Mouse (Mus musculus): ENCODE results near the gene Farp1. TPM values are rescaled to one million over a fixed set of nuclear protein-coding genes. Genes with fewer than 3 reads are reported as not detected.

Farp1 gene
- polyA plus RNA-seq, 1 experiment = 29.2 TPM

DNA sequence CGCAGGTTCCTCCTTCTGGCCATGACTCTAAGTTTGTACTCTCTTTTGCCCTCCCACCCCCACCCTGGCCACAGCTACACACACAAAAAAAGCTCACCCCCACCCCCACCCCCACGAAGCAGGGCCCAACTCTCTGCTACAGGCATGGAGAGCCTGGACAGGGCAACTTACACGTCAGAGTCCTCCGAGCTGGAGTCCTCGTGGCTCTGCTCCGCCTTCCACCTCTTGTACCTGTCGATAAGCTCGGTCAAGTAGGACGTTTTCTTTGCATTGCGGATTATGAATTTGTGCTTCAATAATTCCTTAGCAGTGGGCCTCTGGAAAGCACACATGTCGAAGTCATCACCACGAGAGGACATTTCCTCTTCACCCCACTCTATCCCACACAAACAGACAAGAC is 259.5 kb downstream of the Farp1 start:
- Histone ChIP-seq H3K9me3 (replicated peaks; ENCODE audit: control insufficient read depth, insufficient read depth, low read length, poor library complexity, severe bottlenecking) (peaks cover 16% of the 10 kb centered on the region), H3K36me3 (ENCODE audit: control insufficient read depth, insufficient read depth, low read length, poor library complexity, severe bottlenecking) (peaks cover 25% of the 10 kb centered on the region), H3K27ac (ENCODE audit: insufficient read depth, low read length) (no peak overlapping the region), H3K4me3 (ENCODE audit: low read depth, low read length) (no peak overlapping the region), H3K9ac (ENCODE audit: low read depth, poor library complexity, severe bottlenecking) (no peak overlapping the region), H3K4me1 (ENCODE audit: control insufficient read depth, insufficient read depth, low read length) (no peaks in the 10 kb centered on the region), H3K27me3 (ENCODE audit: control insufficient read depth, insufficient read depth, low read length, poor library complexity, severe bottlenecking) (no peaks in the 10 kb centered on the region)
- TF ChIP-seq EP300 (IDR thresholded peaks at IDR 0.05; ENCODE audit: insufficient read depth, low read depth, low read length) = no peak
- TF ChIP-seq POLR2A (IDR thresholded peaks at IDR 0.05; ENCODE audit: insufficient read depth, low read length) = no peak
- no peak for TF ChIP-seq CTCF (IDR thresholded peaks at IDR 0.05; ENCODE audit: low read depth, low read length)

DNA sequence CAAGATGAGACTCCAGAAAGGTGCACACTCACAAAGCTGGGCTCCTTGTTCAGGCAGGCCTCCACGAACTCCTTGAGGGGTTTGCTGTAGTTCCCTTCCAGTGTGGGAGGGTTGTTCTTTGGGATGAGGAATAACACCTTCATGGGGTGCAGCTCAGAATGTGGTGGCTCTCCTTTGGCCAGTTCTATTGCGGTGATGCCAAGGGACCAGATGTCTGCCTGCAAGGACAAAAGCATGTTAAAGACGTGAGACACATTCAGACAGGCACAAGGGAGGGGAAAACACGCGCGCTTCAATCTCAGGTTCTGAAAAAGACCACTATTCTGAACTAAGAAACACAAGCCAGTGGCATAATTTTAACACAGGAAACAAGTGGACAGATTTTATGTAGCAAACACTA is 262.1 kb downstream of the Farp1 start:
- Histone ChIP-seq H3K4me3 (ENCODE audit: low read depth, low read length) (no peak overlapping the region), H3K4me1 (ENCODE audit: control insufficient read depth, insufficient read depth, low read length) (no peaks in the 10 kb centered on the region), H3K9me3 (replicated peaks; ENCODE audit: control insufficient read depth, insufficient read depth, low read length, poor library complexity, severe bottlenecking) (no peaks in the 10 kb centered on the region), H3K36me3 (ENCODE audit: control insufficient read depth, insufficient read depth, low read length, poor library complexity, severe bottlenecking) (peaks cover 6% of the 10 kb centered on the region), H3K27ac (ENCODE audit: insufficient read depth, low read length) (no peak overlapping the region), H3K27me3 (ENCODE audit: control insufficient read depth, insufficient read depth, low read length, poor library complexity, severe bottlenecking) (no peaks in the 10 kb centered on the region), H3K9ac (ENCODE audit: low read depth, poor library complexity, severe bottlenecking) (no peak overlapping the region)
- TF ChIP-seq EP300 (IDR thresholded peaks at IDR 0.05; ENCODE audit: insufficient read depth, low read depth, low read length) (no peak), POLR2A (IDR thresholded peaks at IDR 0.05; ENCODE audit: insufficient read depth, low read length) (no peak), CTCF (IDR thresholded peaks at IDR 0.05; ENCODE audit: low read depth, low read length) (no peak)

DNA sequence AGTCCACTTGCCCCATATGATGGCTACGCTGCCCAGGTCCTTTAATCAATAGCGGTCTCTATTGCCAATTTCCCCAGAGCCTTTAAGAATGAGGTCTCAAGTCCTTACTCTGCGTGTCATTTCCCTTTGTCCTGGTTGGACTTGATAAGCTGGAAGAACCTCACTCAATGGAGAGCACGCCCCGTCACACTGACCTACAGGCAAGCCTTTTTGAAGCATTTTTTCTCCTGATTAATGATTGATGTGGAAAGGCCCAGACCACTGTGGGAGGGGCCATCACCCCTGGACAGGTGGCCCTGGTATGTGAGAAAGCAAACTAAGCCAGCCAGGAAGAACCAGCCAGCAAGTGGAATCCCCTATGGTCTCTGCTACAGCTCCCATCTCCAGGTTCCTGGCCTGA is 263.5 kb downstream of the Farp1 start:
- Histone ChIP-seq H3K9ac (ENCODE audit: low read depth, poor library complexity, severe bottlenecking) (no peak overlapping the region), H3K36me3 (ENCODE audit: control insufficient read depth, insufficient read depth, low read length, poor library complexity, severe bottlenecking) (peaks cover 5% of the 10 kb centered on the region), H3K9me3 (replicated peaks; ENCODE audit: control insufficient read depth, insufficient read depth, low read length, poor library complexity, severe bottlenecking) (no peaks in the 10 kb centered on the region), H3K27ac (ENCODE audit: insufficient read depth, low read length) (no peak overlapping the region), H3K4me1 (ENCODE audit: control insufficient read depth, insufficient read depth, low read length) (no peaks in the 10 kb centered on the region), H3K4me3 (ENCODE audit: low read depth, low read length) (no peak overlapping the region), H3K27me3 (ENCODE audit: control insufficient read depth, insufficient read depth, low read length, poor library complexity, severe bottlenecking) (no peaks in the 10 kb centered on the region)
- TF ChIP-seq CTCF (IDR thresholded peaks at IDR 0.05; ENCODE audit: low read depth, low read length) (no peak), POLR2A (IDR thresholded peaks at IDR 0.05; ENCODE audit: insufficient read depth, low read length) (no peak), EP300 (IDR thresholded peaks at IDR 0.05; ENCODE audit: insufficient read depth, low read depth, low read length) (no peak)

DNA sequence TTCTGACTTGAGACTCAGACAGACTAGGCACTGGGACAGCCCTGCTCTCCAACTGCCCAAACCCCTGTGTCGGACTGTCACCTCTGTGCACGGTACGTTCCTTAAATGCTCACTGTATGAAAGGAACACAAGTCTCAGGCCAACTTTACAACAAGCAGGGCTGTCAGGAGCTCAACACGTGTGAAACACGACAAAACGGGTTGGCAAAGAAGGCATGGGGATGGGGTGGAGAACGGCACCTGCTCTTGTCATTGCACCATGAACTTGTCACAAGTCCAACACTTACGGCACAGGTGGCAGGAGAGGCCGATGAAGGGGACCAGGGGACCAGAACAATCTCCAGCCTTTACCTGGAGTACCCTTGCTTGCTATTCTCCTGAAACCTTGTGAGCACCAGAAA is 264.1 kb downstream of the Farp1 start:
- no peak for TF ChIP-seq CTCF (IDR thresholded peaks at IDR 0.05; ENCODE audit: low read depth, low read length)
- no peak for TF ChIP-seq EP300 (IDR thresholded peaks at IDR 0.05; ENCODE audit: insufficient read depth, low read depth, low read length)
- TF ChIP-seq POLR2A (IDR thresholded peaks at IDR 0.05; ENCODE audit: insufficient read depth, low read length) = no peak
- peaks cover under 1% of the 10 kb centered on the region for H3K36me3 ChIP-seq (ENCODE audit: control insufficient read depth, insufficient read depth, low read length, poor library complexity, severe bottlenecking)
- H3K9me3 ChIP-seq (replicated peaks; ENCODE audit: control insufficient read depth, insufficient read depth, low read length, poor library complexity, severe bottlenecking) = no peaks in the 10 kb centered on the region

DNA sequence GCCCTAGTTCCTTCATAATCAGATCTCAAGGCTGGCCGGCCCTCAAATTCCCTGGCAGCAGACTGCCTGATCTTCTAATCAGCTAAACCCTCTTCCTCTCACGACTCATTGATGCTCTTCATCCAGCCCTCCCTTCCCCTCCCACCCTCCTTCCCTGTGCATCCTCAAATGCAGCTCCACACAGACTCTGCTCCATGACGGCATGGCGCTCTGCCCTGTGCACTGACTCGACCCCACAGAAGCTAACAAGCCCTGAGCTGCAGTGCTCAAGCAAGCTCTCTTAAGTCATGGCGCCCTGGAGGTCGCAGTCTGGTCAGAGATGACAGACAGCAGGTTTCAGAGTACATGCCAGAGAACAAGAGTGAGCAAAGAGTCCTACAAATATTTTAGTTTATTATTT is 269.5 kb downstream of the Farp1 start:
- Histone ChIP-seq H3K27ac (ENCODE audit: insufficient read depth, low read length) (no peak overlapping the region), H3K9ac (ENCODE audit: low read depth, poor library complexity, severe bottlenecking) (no peak overlapping the region), H3K4me1 (ENCODE audit: control insufficient read depth, insufficient read depth, low read length) (peaks cover 3% of the 10 kb centered on the region), H3K9me3 (replicated peaks; ENCODE audit: control insufficient read depth, insufficient read depth, low read length, poor library complexity, severe bottlenecking) (no peaks in the 10 kb centered on the region), H3K36me3 (ENCODE audit: control insufficient read depth, insufficient read depth, low read length, poor library complexity, severe bottlenecking) (no peaks in the 10 kb centered on the region), H3K27me3 (ENCODE audit: control insufficient read depth, insufficient read depth, low read length, poor library complexity, severe bottlenecking) (no peaks in the 10 kb centered on the region), H3K4me3 (ENCODE audit: low read depth, low read length) (no peak overlapping the region)
- TF ChIP-seq EP300 (IDR thresholded peaks at IDR 0.05; ENCODE audit: insufficient read depth, low read depth, low read length) = no peak
- TF ChIP-seq CTCF (IDR thresholded peaks at IDR 0.05; ENCODE audit: low read depth, low read length) = no peak
- no peak for TF ChIP-seq POLR2A (IDR thresholded peaks at IDR 0.05; ENCODE audit: insufficient read depth, low read length)

More for the DNA sequence above, 264.1 kb downstream of the Farp1 start:
- Histone ChIP-seq H3K4me3 (ENCODE audit: low read depth, low read length) (no peak overlapping the region), H3K4me1 (ENCODE audit: control insufficient read depth, insufficient read depth, low read length) (no peaks in the 10 kb centered on the region), H3K9ac (ENCODE audit: low read depth, poor library complexity, severe bottlenecking) (no peak overlapping the region), H3K27me3 (ENCODE audit: control insufficient read depth, insufficient read depth, low read length, poor library complexity, severe bottlenecking) (no peaks in the 10 kb centered on the region), H3K27ac (ENCODE audit: insufficient read depth, low read length) (no peak overlapping the region)

DNA sequence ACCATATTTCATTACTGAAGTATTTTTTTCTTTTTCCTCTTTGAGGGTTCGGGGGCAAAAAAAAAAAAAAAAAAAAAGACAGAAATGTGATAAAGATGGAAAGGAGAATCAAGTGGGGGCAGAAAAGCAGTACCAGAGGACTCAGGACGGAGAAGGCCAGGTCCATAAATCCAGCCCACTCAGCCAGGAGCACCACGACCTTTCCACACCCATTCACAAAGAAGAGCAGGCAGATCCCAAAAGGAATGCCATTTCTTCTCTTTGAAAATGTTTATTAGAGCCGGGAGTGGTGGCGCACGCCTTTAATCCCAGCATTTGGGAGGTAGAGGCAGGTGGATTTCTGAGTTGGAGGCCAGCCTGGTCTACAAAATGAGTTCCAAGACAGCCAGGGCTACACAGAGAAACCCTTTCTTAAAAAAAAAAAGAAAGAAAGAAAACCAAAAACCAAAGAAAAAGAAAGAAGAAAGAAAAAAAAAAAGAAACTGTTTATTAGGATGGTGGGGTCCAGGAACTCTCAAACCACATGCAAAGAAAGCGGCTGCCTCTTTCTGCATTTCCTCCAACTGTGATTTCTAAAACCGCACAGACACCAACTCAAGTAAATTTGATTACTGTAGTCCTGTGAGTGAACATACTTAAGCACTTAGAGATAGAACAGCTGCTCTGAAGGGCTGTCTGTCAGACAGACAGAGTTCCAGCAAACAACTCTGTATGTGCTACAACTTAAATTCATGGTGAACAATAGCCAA is 270.5 kb downstream of the Farp1 start:
- no peak overlapping the region for H3K27ac ChIP-seq (ENCODE audit: insufficient read depth, low read length)
- no peak overlapping the region for H3K4me3 ChIP-seq (ENCODE audit: low read depth, low read length)
- H3K4me1 ChIP-seq (ENCODE audit: control insufficient read depth, insufficient read depth, low read length) = peaks cover 3% of the 10 kb centered on the region
- no peak for TF ChIP-seq POLR2A (IDR thresholded peaks at IDR 0.05; ENCODE audit: insufficient read depth, low read length)
- no peak for TF ChIP-seq EP300 (IDR thresholded peaks at IDR 0.05; ENCODE audit: insufficient read depth, low read depth, low read length)
- TF ChIP-seq CTCF (IDR thresholded peaks at IDR 0.05; ENCODE audit: low read depth, low read length) = no peak
- no peak overlapping the region for H3K9ac ChIP-seq (ENCODE audit: low read depth, poor library complexity, severe bottlenecking)
- no peaks in the 10 kb centered on the region; the same call in 1 of the 2 replicates for H3K9me3 ChIP-seq (replicated peaks; ENCODE audit: control insufficient read depth, insufficient read depth, low read length, poor library complexity, severe bottlenecking)
- H3K36me3 ChIP-seq (ENCODE audit: control insufficient read depth, insufficient read depth, low read length, poor library complexity, severe bottlenecking) = no peaks in the 10 kb centered on the region
- no peaks in the 10 kb centered on the region for H3K27me3 ChIP-seq (ENCODE audit: control insufficient read depth, insufficient read depth, low read length, poor library complexity, severe bottlenecking)
